Mouse (Mus musculus): ENCODE measurements around the gene Oprd1.

- TF ChIP-seq CTCF (IDR thresholded peaks at IDR 0.05; ENCODE audit: insufficient read depth, low read depth, low read length), result no peak
- no peak for TF ChIP-seq POLR2A (IDR thresholded peaks at IDR 0.05; ENCODE audit: insufficient read depth, low read depth, low read length)
Measured at GRCm38 (mm10) chr4:132072156-132072555, 72.1 kb downstream of the Oprd1 start.
